ENCODE assay signal across 8 mouse cellular contexts in the genomic region with DNA sequence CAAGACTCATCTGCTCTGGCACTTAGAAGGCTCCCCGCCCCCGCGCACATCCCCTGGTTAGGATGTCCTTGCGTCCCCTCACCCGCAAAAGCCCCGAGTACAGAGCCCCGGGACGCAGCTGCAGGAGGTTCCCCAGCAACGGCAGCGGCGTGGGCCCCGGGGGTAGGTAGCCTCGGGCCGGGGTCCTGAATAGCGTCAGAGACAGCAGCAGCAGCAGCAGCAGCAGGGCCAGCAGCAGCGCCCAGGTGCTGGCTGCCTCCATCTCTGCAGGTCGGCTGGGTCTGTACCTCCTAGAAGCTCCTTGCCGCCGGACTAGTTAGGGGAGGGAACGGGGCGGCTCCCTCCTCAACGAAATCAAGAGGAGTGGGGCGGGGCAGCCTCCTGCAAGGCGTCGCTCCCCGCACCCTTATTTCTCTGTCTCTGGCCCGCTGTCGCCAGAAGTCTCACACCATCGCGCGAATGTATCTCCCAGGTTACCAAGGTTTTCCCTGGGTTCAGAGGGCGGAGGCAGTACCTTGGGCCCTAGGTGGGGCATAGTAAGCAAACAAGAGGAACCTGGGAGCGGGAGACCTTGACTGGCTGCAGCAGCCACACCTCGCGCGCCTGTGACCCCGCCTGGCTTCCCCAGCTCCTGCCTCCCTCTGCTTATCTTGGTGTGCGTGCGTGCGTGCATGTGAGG. TPM values are rescaled to one million over a fixed set of nuclear protein-coding genes. Genes with fewer than 3 reads are reported as not detected.
DNase-seq lines count a peak whose midpoint lies in the region; ATAC-seq and TF ChIP-seq lines count a peak whose summit lies in the region.

A gene (minus strand): TSS at position 673 of the 679 bp plus-strand sequence.

- H3K4me3 ChIP-seq in spleen, adult 2 months (ENCODE audit: extremely low read depth, insufficient read depth, insufficient read length), result peak within 1 kb of the TSS; percentile 47
- H3K4me3 ChIP-seq in embryonic facial prominence, embryonic 15.5 days (replicated peaks), result peak within 1 kb of the TSS; percentile 50
- peak within 1 kb of the TSS; percentile 56 for H3K4me3 ChIP-seq in intestine, embryonic 15.5 days (replicated peaks)
- H3K4me3 ChIP-seq in liver, embryonic 15.5 days (replicated peaks), result peak within 1 kb of the TSS; percentile 37
- H3K4me3 ChIP-seq in neural tube, embryonic 11.5 days (ENCODE audit: low read depth, low read length), result peak within 1 kb of the TSS; percentile 39

- ATAC-seq in embryonic facial prominence, embryonic 15.5 days (ENCODE audit: insufficient number of reproducible peaks, low FRiP score, low TSS enrichment, low read depth), result no peak
- peak; percentile 95 for ATAC-seq in intestine, embryonic 15.5 days
- no peak for ATAC-seq in liver, embryonic 15.5 days (ENCODE audit: insufficient read depth)
- no peak; the same call in 1 of the 2 replicates for ATAC-seq in neural tube, embryonic 11.5 days (ENCODE audit: insufficient read depth, low FRiP score, low TSS enrichment)

- 3% methylated on average over 40 of the region's 40 CpGs for WGBS in spleen, adult 2 months
- WGBS in embryonic facial prominence, embryonic 15.5 days, result 1% methylated on average over 40 of the region's 40 CpGs
- WGBS in intestine, embryonic 15.5 days, result 2% methylated on average over 40 of the region's 40 CpGs
- under 1% methylated on average over 40 of the region's 40 CpGs for WGBS in liver, embryonic 15.5 days (ENCODE audit: insufficient replicate concordance)
- under 1% methylated on average over 40 of the region's 40 CpGs for WGBS in neural tube, embryonic 11.5 days

- H3K27ac ChIP-seq in spleen, adult 2 months (ENCODE audit: insufficient read depth, low read length), result no peak within 1 kb of the TSS
- H3K27ac ChIP-seq in embryonic facial prominence, embryonic 15.5 days (replicated peaks), result peak within 1 kb of the TSS; percentile 28; the same call in 1 of the 2 replicates
- H3K27ac ChIP-seq in intestine, embryonic 15.5 days, result peak within 1 kb of the TSS; percentile 83
- no peak within 1 kb of the TSS for H3K27ac ChIP-seq in liver, embryonic 15.5 days (replicated peaks)
- H3K27ac ChIP-seq in neural tube, embryonic 11.5 days (ENCODE audit: low read depth, low read length), result no peak within 1 kb of the TSS

- H3K4me1 ChIP-seq in spleen, adult 2 months (ENCODE audit: control insufficient read depth, insufficient read depth, insufficient read length), result peaks cover 5% of the 10 kb centered on the region
- H3K4me1 ChIP-seq in embryonic facial prominence, embryonic 15.5 days, result peaks cover 15% of the 10 kb centered on the region
- peaks cover 17% of the 10 kb centered on the region for H3K4me1 ChIP-seq in intestine, embryonic 15.5 days (replicated peaks)
- H3K4me1 ChIP-seq in liver, embryonic 15.5 days (replicated peaks), result peaks cover 7% of the 10 kb centered on the region
- H3K4me1 ChIP-seq in neural tube, embryonic 11.5 days (ENCODE audit: control insufficient read depth, insufficient read depth, low read length), result 0 out of 2 replicates have a peak, but pooled peaks cover 4% of the 10 kb centered on the region

- TF ChIP-seq POLR2A in spleen, adult 2 months (IDR thresholded peaks at IDR 0.05; ENCODE audit: low read depth, low read length), result no peak

- H3K4me2 ChIP-seq in embryonic facial prominence, embryonic 15.5 days (replicated peaks), result peak within 1 kb of the TSS; percentile 93
- H3K4me2 ChIP-seq in intestine, embryonic 15.5 days (replicated peaks), result peak within 1 kb of the TSS; percentile 95
- peak within 1 kb of the TSS; percentile 59 for H3K4me2 ChIP-seq in liver, embryonic 15.5 days
- H3K4me2 ChIP-seq in neural tube, embryonic 11.5 days (ENCODE audit: low read depth), result peak within 1 kb of the TSS; percentile 81

- DNase-seq in spleen, adult 2 months (ENCODE audit: low read depth in 1 of 2, low spot score in 2 of 2), result peak in 1 of 2 experiments; percentile 13
- DNase-seq in spleen, postnatal 4 days (ENCODE audit: low spot score in 2 of 2), result no peak
- DNase-seq in neural tube, embryonic 11.5 days (ENCODE audit: low spot score), result peak; percentile 47
- DNase-seq in urinary bladder, adult 2 months (ENCODE audit: low spot score), result no peak
- DNase-seq in gastrocnemius, postnatal 4 days (ENCODE audit: low spot score in 2 of 2), result no peak

- peaks cover 9% of the 10 kb centered on the region for H3K27me3 ChIP-seq in spleen, adult 2 months (ENCODE audit: control insufficient read depth, insufficient read depth, low read length)
- no peaks in the 10 kb centered on the region; the same call in 1 of the 2 replicates for H3K27me3 ChIP-seq in embryonic facial prominence, embryonic 15.5 days
- no peaks in the 10 kb centered on the region for H3K27me3 ChIP-seq in intestine, embryonic 15.5 days (replicated peaks)
- H3K27me3 ChIP-seq in liver, embryonic 15.5 days, result peaks cover 33% of the 10 kb centered on the region
- H3K27me3 ChIP-seq in neural tube, embryonic 11.5 days (ENCODE audit: control insufficient read depth, insufficient read depth, low read length), result peaks cover 9% of the 10 kb centered on the region; the same call in 1 of the 2 replicates

- H3K36me3 ChIP-seq in spleen, adult 2 months (ENCODE audit: control insufficient read depth, insufficient read depth, low read length), result no peaks in the 10 kb centered on the region
- H3K36me3 ChIP-seq in embryonic facial prominence, embryonic 15.5 days, result no peaks in the 10 kb centered on the region
- no peaks in the 10 kb centered on the region for H3K36me3 ChIP-seq in intestine, embryonic 15.5 days
- no peaks in the 10 kb centered on the region for H3K36me3 ChIP-seq in liver, embryonic 15.5 days (replicated peaks)
- no peaks in the 10 kb centered on the region for H3K36me3 ChIP-seq in neural tube, embryonic 11.5 days (ENCODE audit: control insufficient read depth, insufficient read depth, low read length)

- no peak for TF ChIP-seq CTCF in spleen, adult 2 months (IDR thresholded peaks at IDR 0.05; ENCODE audit: extremely low read depth, insufficient read depth, insufficient read length, insufficient replicate concordance)

- H3K9ac ChIP-seq in embryonic facial prominence, embryonic 15.5 days, result peak within 1 kb of the TSS; percentile 35
- H3K9ac ChIP-seq in intestine, embryonic 15.5 days, result peak within 1 kb of the TSS; percentile 68
- H3K9ac ChIP-seq in liver, embryonic 15.5 days, result no peak within 1 kb of the TSS
- peak within 1 kb of the TSS; percentile 63 for H3K9ac ChIP-seq in neural tube, embryonic 11.5 days (ENCODE audit: low read length)

- H3K9me3 ChIP-seq in embryonic facial prominence, embryonic 15.5 days (replicated peaks), result no peaks in the 10 kb centered on the region
- no peaks in the 10 kb centered on the region for H3K9me3 ChIP-seq in intestine, embryonic 15.5 days
- H3K9me3 ChIP-seq in liver, embryonic 15.5 days (replicated peaks), result no peaks in the 10 kb centered on the region
- no peaks in the 10 kb centered on the region; the same call in 1 of the 2 replicates for H3K9me3 ChIP-seq in neural tube, embryonic 11.5 days (ENCODE audit: control insufficient read depth, low read length)

RNA-seq across cellular contexts. Expression of the gene that starts here (rescaled TPM):
- 2.9 and 3.5 TPM in 2 replicates for polyA plus RNA-seq in spleen, adult 2 months (2012; rRNA removed)
- 6.1 and 7.8 TPM in 2 replicates for polyA plus RNA-seq in embryonic facial prominence, embryonic 15.5 days (2015; fragmentation: Nextera tagmentation; extraction: Ambion mirVana)
- 33.2 and 35.9 TPM in 2 replicates for polyA plus RNA-seq in intestine, embryonic 15.5 days (2015; fragmentation: Nextera tagmentation; extraction: Ambion mirVana)
- polyA plus RNA-seq in liver, embryonic 15.5 days (2015; fragmentation: Nextera tagmentation; extraction: Ambion mirVana), result 0.46 TPM in 2 replicates
- 3.2 and 3.3 TPM in 2 replicates for polyA plus RNA-seq in neural tube, embryonic 11.5 days (2014; fragmentation: Nextera tagmentation; extraction: Ambion mirVana)
- polyA plus RNA-seq in urinary bladder, adult 2 months (2012; rRNA removed), result 28.4 and 30.1 TPM in 2 replicates
- total RNA-seq in gastrocnemius, postnatal 4 days (2021), result under 1 TPM; 0.57 to 0.69 TPM

Comparison
In these comparisons a context has a peak if more than half of its experiments do, and no peak if none do; other contexts are left out.
1. H3K27ac ChIP-seq: peak in embryonic facial prominence, embryonic 15.5 days (single experiment) and intestine, embryonic 15.5 days (single experiment); none in spleen, adult 2 months (single experiment), liver, embryonic 15.5 days (single experiment) and neural tube, embryonic 11.5 days (single experiment).
2. Peak in every context shown above with its lines, with median percentiles within 50 percentile points of each other: H3K4me3 ChIP-seq and H3K4me2 ChIP-seq.